Mouse (Mus musculus) adrenal gland, postnatal 10 days (tissue): Measurements from ENCODE around the gene Ctsz. TPM values are rescaled to one million over a fixed set of nuclear protein-coding genes. Genes with fewer than 3 reads are reported as not detected.
A peak's percentile ranks its signal among the peaks of the same experiment; 100 is the strongest.

ENCODE experiments used
- DNase-seq: peaks from one replicate; pipeline ENCODE4 v3.0.0; 2021; ENCODE audit warnings: mixed read lengths
- total RNA-seq, 2 experiments: library from RNA; stranded (reverse); gene quantifications; 2 replicates each; pipeline ENCODE4 v1.2.3; 2021

Gene Ctsz
- total RNA-seq, 2 experiments from 2014 or later, result 114 to 138 TPM

GRCm38 (mm10) chr2:174393383-174393782, 45.5 kb downstream of the Ctsz start:
- peak; percentile 49 for DNase-seq

- DNase-seq, result no peak
Observed at GRCm38 (mm10) chr2:174392554-174392953, 46.3 kb downstream of the Ctsz start.

- no peak for DNase-seq
Observed at GRCm38 (mm10) chr2:174391936-174392335, 46.9 kb downstream of the Ctsz start.

GRCm38 (mm10) chr2:174381021-174381420, 57.8 kb downstream of the Ctsz start:
- no peak for DNase-seq

Other genes with a start within 250 kb of the Ctsz start
- gene Gnas, start 154.7 kb downstream of the Ctsz start, total RNA-seq, result 1,000 to 10,000 TPM; 5,524 to 6,088 TPM
- gene Gm20721, start 92.3 kb downstream of the Ctsz start, total RNA-seq, result 1 to 10 TPM; 6.2 to 6.8 TPM
- gene Nelfcd, start 23.2 kb downstream of the Ctsz start, total RNA-seq, result 10 to 100 TPM; 55.1 to 62.2 TPM
- 1 to 10 TPM; 1.0 to 1.3 TPM for gene Tubb1, start 11.7 kb upstream of the Ctsz start, total RNA-seq
- 100 to 1,000 TPM; 569 to 676 TPM for gene Atp5e, start 25.1 kb upstream of the Ctsz start, total RNA-seq
- 100 to 1,000 TPM; 171 to 172 TPM for gene Prelid3b, start 34.0 kb upstream of the Ctsz start, total RNA-seq
- gene Zfp831, start 204.5 kb upstream of the Ctsz start, total RNA-seq, result under 1 TPM; 0.54 to 0.64 TPM